Mouse (Mus musculus) hindbrain, embryonic 10.5 days (tissue): ENCODE measurements around the gene Mast3. TPM values are rescaled to one million over a fixed set of nuclear protein-coding genes. Genes with fewer than 3 reads are reported as not detected.

Experiments used
- DNase-seq: peaks from one replicate; pipeline ENCODE4 v3.0.0-alpha.2; 2017; ENCODE audit warnings: low spot score
- H3K27ac ChIP-seq: fragments of 300-500 bp; sonication (generic); 2 replicates; pipeline ENCODE4 v1.5.1; 2016; ENCODE audit warnings: mild to moderate bottlenecking, moderate library complexity
- H3K27me3 ChIP-seq: fragments of 300-500 bp; sonication (generic); 2 replicates; pipeline ENCODE4 v1.6.1; 2016; ENCODE audit warnings: mild to moderate bottlenecking; ENCODE audit not compliant: poor library complexity, insufficient read depth, severe bottlenecking
- H3K36me3 ChIP-seq: fragments of 300-500 bp; sonication (generic); 2 replicates; pipeline ENCODE4 v1.6.1; 2016; ENCODE audit warnings: mild to moderate bottlenecking, moderate library complexity
- H3K4me1 ChIP-seq: fragments of 300-500 bp; sonication (generic); replicated peaks from 2 replicates; pipeline ENCODE4 v1.6.1; 2016; ENCODE audit warnings: mild to moderate bottlenecking
- H3K4me3 ChIP-seq: fragments of 300-500 bp; sonication (generic); 2 replicates; pipeline ENCODE4 v1.5.1; 2016; ENCODE audit warnings: mild to moderate bottlenecking, moderate library complexity
- H3K9me3 ChIP-seq: fragments of 300-500 bp; sonication (generic); 2 replicates; pipeline ENCODE4 v1.6.1; 2016; ENCODE audit warnings: mild to moderate bottlenecking, moderate library complexity
- WGBS: fragments of 180-500 bp; shearing (Covaris S2); methylation state at CpG from one replicate; pipeline ENCODE4 v1.1.7; 2016; 5-methylcytosine and 5-hydroxymethylcytosine counted together
- polyA plus RNA-seq: library from polyadenylated mRNA; unstranded; fragments of >200 nt; fragmentation: Nextera tagmentation; extraction: Ambion mirVana; gene quantifications from 2 replicates; pipeline ENCODE4 v1.2.1, GENCODE M21; 2016

The Mast3 gene
- polyA plus RNA-seq, 1 experiment from 2014 or later = 18.2 TPM

DNA sequence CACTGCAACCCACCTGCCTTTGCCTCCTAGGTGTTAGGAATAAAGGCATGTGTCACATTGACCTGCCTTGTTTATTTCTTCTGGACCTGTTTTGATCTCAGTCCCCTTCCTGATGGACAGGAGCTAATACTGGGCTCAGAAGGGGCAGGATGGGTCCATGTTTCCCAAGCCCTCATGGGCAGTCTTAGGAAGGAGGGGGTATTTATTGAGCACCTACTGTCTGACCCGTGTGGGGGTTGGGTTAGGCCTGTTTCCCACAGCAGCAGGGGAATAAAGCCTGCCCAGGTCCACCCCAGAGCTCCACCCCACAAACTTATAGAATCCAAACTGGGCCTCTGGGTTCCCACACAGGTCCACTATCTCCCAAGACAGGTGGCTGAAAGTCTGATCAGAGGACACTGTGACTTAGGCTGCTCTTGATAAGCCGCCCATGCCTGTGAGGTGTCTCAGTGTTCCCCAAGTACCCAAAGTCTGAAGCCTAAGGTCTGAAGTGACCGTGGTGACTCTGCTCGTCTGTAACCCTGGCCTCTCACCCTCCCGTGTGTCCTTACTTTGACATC is 38.4 kb upstream of the Mast3 start:
- WGBS = 87% methylated on average over 5 of the region's 5 CpGs
- peaks cover 52% of the 10 kb centered on the region for H3K4me1 ChIP-seq
- no peak overlapping the region for H3K27ac ChIP-seq
- H3K36me3 ChIP-seq = no peaks in the 10 kb centered on the region
- no peak overlapping the region for H3K4me3 ChIP-seq
- peaks cover 33% of the 10 kb centered on the region for H3K27me3 ChIP-seq
- no peak for DNase-seq
- H3K9me3 ChIP-seq = no peaks in the 10 kb centered on the region

GRCm38 (mm10) chr8:70842484-70842883 is 37.6 kb upstream of the Mast3 start:
- Histone ChIP-seq H3K36me3 (no peaks in the 10 kb centered on the region), H3K27me3 (peaks cover 25% of the 10 kb centered on the region), H3K4me3 (no peak overlapping the region), H3K27ac (0 out of 2 replicates have a peak overlapping the region, but pooled peaks have one; percentile 3), H3K9me3 (no peaks in the 10 kb centered on the region), H3K4me1 (peaks cover 52% of the 10 kb centered on the region)
- no peak for DNase-seq
- 72% methylated on average over 25 of the region's 25 CpGs for WGBS

GRCm38 (mm10) chr8:70841147-70842072 is 36.6 kb upstream of the Mast3 start:
- peak; percentile 92 for DNase-seq
- H3K4me3 ChIP-seq = peak overlapping the region; percentile 18
- 44% methylated on average over 22 of the region's 22 CpGs for WGBS
- peaks cover 6% of the 10 kb centered on the region; the same call in 1 of the 2 replicates for H3K36me3 ChIP-seq
- peaks cover 45% of the 10 kb centered on the region for H3K4me1 ChIP-seq
- H3K27me3 ChIP-seq = peaks cover 18% of the 10 kb centered on the region
- H3K27ac ChIP-seq = peak overlapping the region; percentile 70
- H3K9me3 ChIP-seq = no peaks in the 10 kb centered on the region

DNA sequence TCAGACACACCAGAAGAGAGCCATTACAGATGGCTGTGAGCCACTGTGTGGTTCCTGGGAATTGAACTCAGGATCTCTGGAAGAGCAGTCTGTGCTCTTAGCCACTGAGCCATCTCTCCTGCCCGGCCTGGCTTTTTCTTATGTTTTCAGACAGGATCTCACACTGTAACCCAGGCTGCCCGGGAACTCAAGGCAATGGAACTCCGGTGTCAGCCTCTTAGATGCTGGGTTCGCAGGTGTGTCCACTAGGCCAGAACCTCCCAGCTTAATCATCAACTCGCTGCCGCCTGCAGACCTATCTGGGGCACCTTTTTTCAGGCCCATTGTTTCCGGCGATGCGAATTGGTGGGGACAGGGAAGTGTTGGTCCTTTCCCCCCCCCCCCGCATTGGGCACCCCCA is 35.7 kb upstream of the Mast3 start:
- H3K27ac ChIP-seq = peak overlapping the region; percentile 70
- peaks cover 47% of the 10 kb centered on the region for H3K4me1 ChIP-seq
- 62% methylated on average over 10 of the region's 10 CpGs for WGBS
- peak overlapping the region; percentile 0; the same call in 1 of the 2 replicates for H3K4me3 ChIP-seq
- no peaks in the 10 kb centered on the region for H3K9me3 ChIP-seq
- no peak for DNase-seq
- H3K27me3 ChIP-seq = peaks cover 16% of the 10 kb centered on the region
- peaks cover 14% of the 10 kb centered on the region for H3K36me3 ChIP-seq

- H3K4me3 ChIP-seq = peak within 1 kb of the TSS; percentile 69
- H3K4me1 ChIP-seq = peaks cover 41% of the 10 kb centered on the region
- H3K27ac ChIP-seq = peak within 1 kb of the TSS; percentile 92
- peak; percentile 99 for DNase-seq
- H3K27me3 ChIP-seq = peaks cover 16% of the 10 kb centered on the region
- 2% methylated on average over 55 of the region's 55 CpGs for WGBS
- no peaks in the 10 kb centered on the region for H3K9me3 ChIP-seq
- H3K36me3 ChIP-seq = peaks cover 23% of the 10 kb centered on the region
Observed at GRCm38 (mm10) chr8:70839408-70840351, 34.8 kb upstream of the Mast3 start, which contains the start of gene Arrdc2. Gene Arrdc2 (minus strand): TSS chr8:70839720.

GRCm38 (mm10) chr8:70838654-70839407 is 34.0 kb upstream of the Mast3 start:
- peaks cover 27% of the 10 kb centered on the region for H3K36me3 ChIP-seq
- peak; percentile 45 for DNase-seq
- H3K27ac ChIP-seq = peak overlapping the region; percentile 92
- 3% methylated on average over 66 of the region's 66 CpGs for WGBS
- H3K27me3 ChIP-seq = peaks cover 13% of the 10 kb centered on the region
- H3K9me3 ChIP-seq = no peaks in the 10 kb centered on the region
- peak overlapping the region; percentile 69 for H3K4me3 ChIP-seq
- peaks cover 34% of the 10 kb centered on the region for H3K4me1 ChIP-seq

GRCm38 (mm10) chr8:70836666-70837065 is 31.8 kb upstream of the Mast3 start:
- Histone ChIP-seq H3K4me1 (peaks cover 50% of the 10 kb centered on the region), H3K9me3 (no peaks in the 10 kb centered on the region), H3K4me3 (no peak overlapping the region), H3K27me3 (peaks cover 2% of the 10 kb centered on the region; the same call in 1 of the 2 replicates), H3K36me3 (peaks cover 27% of the 10 kb centered on the region), H3K27ac (no peak overlapping the region; the same call in 1 of the 2 replicates)
- WGBS = 89% methylated on average over 12 of the region's 12 CpGs
- no peak for DNase-seq

DNA sequence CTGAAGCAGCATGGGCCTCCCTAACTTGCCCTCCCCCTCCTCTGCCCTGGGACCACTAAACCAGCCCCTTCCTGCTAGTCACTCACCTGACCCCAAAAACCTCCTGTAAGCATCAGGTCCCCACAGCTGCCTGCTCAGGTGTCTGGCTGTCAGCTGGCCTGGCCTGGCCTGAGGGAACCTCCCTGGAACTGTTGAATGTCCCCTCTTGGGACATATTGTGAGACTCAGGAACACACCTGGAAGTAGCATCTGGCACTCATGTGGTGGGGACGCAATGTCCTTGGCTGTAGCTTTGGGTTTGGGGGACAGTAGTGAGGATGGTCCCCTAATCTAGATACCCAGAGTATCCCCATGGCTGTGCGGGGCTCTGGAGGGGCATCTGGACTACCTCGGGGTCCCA is 29.2 kb upstream of the Mast3 start:
- H3K27me3 ChIP-seq = no peaks in the 10 kb centered on the region
- H3K4me3 ChIP-seq = no peak overlapping the region
- H3K9me3 ChIP-seq = no peaks in the 10 kb centered on the region
- H3K27ac ChIP-seq = 0 out of 2 replicates have a peak overlapping the region, but pooled peaks have one; percentile 62
- H3K4me1 ChIP-seq = peaks cover 35% of the 10 kb centered on the region
- no peak for DNase-seq
- peaks cover 27% of the 10 kb centered on the region for H3K36me3 ChIP-seq
- WGBS = 93% methylated on average over 3 of the region's 3 CpGs

DNA sequence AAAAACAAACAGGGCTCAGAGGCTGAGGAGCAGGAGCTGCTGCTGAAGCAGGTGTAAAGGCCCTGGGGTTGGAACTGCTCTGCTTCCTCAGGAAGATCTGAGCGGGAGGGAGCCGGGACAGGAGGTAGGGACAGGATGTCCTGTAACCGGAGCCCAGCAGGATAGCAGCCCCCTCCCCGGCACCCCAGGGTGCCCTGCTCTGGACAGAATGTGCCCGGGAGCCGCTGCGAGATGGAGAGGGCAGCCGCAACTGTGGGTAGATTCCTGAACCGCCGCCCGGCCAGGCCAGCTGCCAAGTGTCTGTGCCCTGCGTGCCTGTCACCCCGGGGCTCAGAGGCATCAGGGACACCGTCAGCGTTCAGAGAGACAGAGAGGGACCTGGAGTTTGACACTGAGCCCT is 28.7 kb upstream of the Mast3 start:
- H3K4me3 ChIP-seq = no peak overlapping the region
- no peaks in the 10 kb centered on the region for H3K27me3 ChIP-seq
- peaks cover 27% of the 10 kb centered on the region for H3K36me3 ChIP-seq
- H3K4me1 ChIP-seq = peaks cover 29% of the 10 kb centered on the region
- WGBS = 46% methylated on average over 15 of the region's 15 CpGs
- no peaks in the 10 kb centered on the region for H3K9me3 ChIP-seq
- H3K27ac ChIP-seq = peak overlapping the region; percentile 62; the same call in 1 of the 2 replicates
- DNase-seq = no peak

DNA sequence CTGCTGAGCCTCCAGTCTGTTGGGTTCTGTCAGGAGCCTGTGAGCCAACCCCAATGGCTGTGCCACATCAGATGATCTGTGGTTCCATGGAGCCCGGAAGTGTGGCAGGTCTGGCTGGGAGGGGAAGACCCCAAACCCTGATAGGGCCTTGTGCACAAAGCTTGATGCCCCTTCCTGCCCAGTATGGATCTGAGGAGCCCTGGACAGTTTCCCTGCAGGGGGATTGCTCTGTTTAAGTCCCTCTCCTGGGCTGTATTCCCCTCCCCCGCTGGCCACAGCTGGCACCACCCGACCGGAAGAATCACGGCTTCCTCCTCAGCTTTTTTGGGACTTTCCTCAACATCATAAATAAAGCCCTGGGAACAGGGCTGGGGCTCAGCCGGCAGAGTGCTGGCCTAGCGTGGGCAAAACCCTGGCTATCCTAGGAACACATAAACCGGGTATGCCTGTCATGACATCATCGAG is 28.2 kb upstream of the Mast3 start:
- peaks cover 27% of the 10 kb centered on the region for H3K36me3 ChIP-seq

DNA sequence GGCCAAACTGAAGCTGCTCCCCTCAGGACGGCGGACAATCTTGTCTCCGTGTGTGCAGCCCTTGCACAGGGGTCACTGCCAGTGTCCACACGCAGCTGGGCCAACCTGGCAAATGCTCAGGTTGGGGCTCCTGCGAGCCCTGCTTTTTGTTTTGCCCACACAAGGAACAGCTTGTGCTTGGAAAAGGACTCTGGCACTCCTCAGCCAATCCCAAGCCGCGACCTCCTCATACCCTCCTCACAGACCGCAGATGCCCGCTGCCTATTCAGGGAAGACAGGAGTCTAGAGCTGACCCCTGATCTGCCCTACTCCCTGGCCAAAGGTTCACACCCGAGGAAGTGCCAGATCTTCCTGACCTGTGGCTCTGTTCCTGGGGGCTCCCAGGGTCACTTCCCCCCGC is 27.5 kb upstream of the Mast3 start:
- no peaks in the 10 kb centered on the region for H3K9me3 ChIP-seq
- H3K27me3 ChIP-seq = no peaks in the 10 kb centered on the region
- no peak for DNase-seq
- H3K27ac ChIP-seq = 0 out of 2 replicates have a peak overlapping the region, but pooled peaks have one; percentile 50
- H3K4me1 ChIP-seq = peaks cover 27% of the 10 kb centered on the region
- no peak overlapping the region for H3K4me3 ChIP-seq
- H3K36me3 ChIP-seq = peaks cover 27% of the 10 kb centered on the region
- 64% methylated on average over 11 of the region's 11 CpGs for WGBS

More for the DNA sequence above, 28.2 kb upstream of the Mast3 start:
- peak overlapping the region; percentile 62; the same call in 1 of the 2 replicates for H3K27ac ChIP-seq
- H3K9me3 ChIP-seq = no peaks in the 10 kb centered on the region
- DNase-seq = no peak
- H3K4me3 ChIP-seq = no peak overlapping the region
- H3K27me3 ChIP-seq = no peaks in the 10 kb centered on the region
- WGBS = 61% methylated on average over 9 of the region's 9 CpGs
- peaks cover 27% of the 10 kb centered on the region for H3K4me1 ChIP-seq
